Mouse (Mus musculus) midbrain, embryonic 14.5 days (tissue): ENCODE measurements at regions not wholly inside any gene's neighbourhood (a gene's known extent, or its start where the extent isn't known, plus 50 kb on each side); places are given as distances from the start of the nearest gene placed in this dataset.

Experiments
- ATAC-seq: fragments of 200-750 bp; cut with Nextera tagmentation; 2 replicates; pipeline ENCODE4 v1.8.0; 2017; ENCODE audit warnings: moderate number of reproducible peaks, moderate library complexity; ENCODE audit not compliant: low FRiP score, low TSS enrichment
- DNase-seq: peaks from one replicate; pipeline ENCODE4 v3.0.0-alpha.2; 2015
- H3K27ac ChIP-seq: fragments of 300-500 bp; sonication (generic); replicated peaks from 2 replicates; pipeline ENCODE4 v1.5.1; 2014; ENCODE audit warnings: mild to moderate bottlenecking, low read depth, low read length, moderate library complexity
- H3K27me3 ChIP-seq: fragments of 300-500 bp; sonication (generic); 2 replicates; pipeline ENCODE4 v1.6.1; 2014; ENCODE audit warnings: low read length, control low read depth, mixed read lengths; ENCODE audit not compliant: control insufficient read depth, insufficient read depth
- H3K36me3 ChIP-seq: fragments of 300-500 bp; sonication (generic); 2 replicates; pipeline ENCODE4 v1.6.1; 2014; ENCODE audit warnings: low read length, control low read depth; ENCODE audit not compliant: control insufficient read depth, insufficient read depth
- H3K4me1 ChIP-seq: fragments of 300-500 bp; sonication (generic); 2 replicates; pipeline ENCODE4 v1.6.1; 2014; ENCODE audit warnings: mild to moderate bottlenecking, antibody characterized with exemption, low read length, control low read depth; ENCODE audit not compliant: control insufficient read depth, insufficient read depth
- H3K4me2 ChIP-seq: fragments of 300-500 bp; sonication (generic); 2 replicates; pipeline ENCODE4 v1.6.1; 2014; ENCODE audit warnings: mild to moderate bottlenecking, low read length, moderate library complexity
- H3K4me3 ChIP-seq: fragments of 300-500 bp; sonication (generic); replicated peaks from 2 replicates; pipeline ENCODE4 v1.5.1; 2014; ENCODE audit warnings: low read depth, low read length
- H3K9ac ChIP-seq: fragments of 300-500 bp; sonication (generic); replicated peaks from 2 replicates; pipeline ENCODE4 v1.6.1; 2014; ENCODE audit warnings: mild to moderate bottlenecking, low read length, moderate library complexity
- H3K9me3 ChIP-seq: fragments of 300-500 bp; sonication (generic); 2 replicates; pipeline ENCODE4 v1.6.1; 2016; ENCODE audit warnings: low read length, control low read depth, mixed read lengths; ENCODE audit not compliant: control insufficient read depth
- WGBS: fragments of 180-500 bp; shearing (Covaris S2); extraction: QIAGEN DNeasy Blood & Tissue Kit; methylation state at CpG from one replicate; pipeline ENCODE4 v1.1.7; 2014; 5-methylcytosine and 5-hydroxymethylcytosine counted together

GRCm38 (mm10) chr10:100746151-100746550, 155.9 kb downstream of the 1700017N19Rik start:
- no peak overlapping the region for H3K27ac ChIP-seq
- no peak for DNase-seq
- no peak for ATAC-seq
- H3K9ac ChIP-seq, result no peak overlapping the region
- H3K36me3 ChIP-seq, result no peaks in the 10 kb centered on the region
- no peak overlapping the region for H3K4me3 ChIP-seq
- H3K4me1 ChIP-seq, result no peaks in the 10 kb centered on the region
- H3K27me3 ChIP-seq, result no peaks in the 10 kb centered on the region
- H3K4me2 ChIP-seq, result no peak overlapping the region
- 43% methylated on average over 7 of the region's 7 CpGs for WGBS
- H3K9me3 ChIP-seq, result no peaks in the 10 kb centered on the region

DNA sequence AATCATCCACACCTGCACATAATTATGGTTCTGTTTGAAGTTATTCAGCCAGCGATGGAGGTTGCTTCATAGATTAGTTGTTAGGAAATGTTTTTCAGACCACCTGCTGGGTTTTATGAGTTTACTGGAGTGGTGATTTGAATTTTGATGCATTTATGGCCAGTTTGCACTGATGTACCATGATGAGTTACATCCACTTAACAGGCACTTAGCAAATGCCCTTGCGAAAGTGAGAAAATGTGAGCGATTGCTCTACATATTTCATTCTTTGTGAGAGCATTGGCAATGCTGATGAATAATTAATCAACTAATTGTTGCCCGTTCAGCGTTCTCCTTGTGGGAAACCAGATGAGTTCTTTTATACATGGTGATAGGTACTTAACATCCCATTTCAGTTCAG, 164.7 kb downstream of the 1700017N19Rik start:
- H3K36me3 ChIP-seq, result no peaks in the 10 kb centered on the region
- no peaks in the 10 kb centered on the region for H3K4me1 ChIP-seq
- no peak for ATAC-seq
- 58% methylated on average over 5 of the region's 5 CpGs for WGBS
- H3K4me2 ChIP-seq, result no peak overlapping the region
- no peaks in the 10 kb centered on the region for H3K9me3 ChIP-seq
- DNase-seq, result peak; percentile 5
- H3K27ac ChIP-seq, result no peak overlapping the region
- H3K27me3 ChIP-seq, result no peaks in the 10 kb centered on the region
- H3K4me3 ChIP-seq, result no peak overlapping the region
- H3K9ac ChIP-seq, result no peak overlapping the region

GRCm38 (mm10) chr10:100774252-100774651, 184.0 kb downstream of the 1700017N19Rik start:
- H3K4me1 ChIP-seq, result no peaks in the 10 kb centered on the region
- no peak overlapping the region for H3K9ac ChIP-seq
- DNase-seq, result no peak
- H3K36me3 ChIP-seq, result no peaks in the 10 kb centered on the region
- H3K4me3 ChIP-seq, result no peak overlapping the region
- H3K4me2 ChIP-seq, result no peak overlapping the region
- H3K27me3 ChIP-seq, result no peaks in the 10 kb centered on the region
- H3K27ac ChIP-seq, result no peak overlapping the region
- no peaks in the 10 kb centered on the region for H3K9me3 ChIP-seq
- ATAC-seq, result no peak

- Histone ChIP-seq H3K27ac (no peak overlapping the region), H3K4me1 (no peaks in the 10 kb centered on the region), H3K4me3 (no peak overlapping the region), H3K27me3 (no peaks in the 10 kb centered on the region), H3K9ac (no peak overlapping the region), H3K36me3 (no peaks in the 10 kb centered on the region), H3K9me3 (no peaks in the 10 kb centered on the region), H3K4me2 (no peak overlapping the region)
- WGBS, result 79% methylated on average over 3 of the region's 3 CpGs
- ATAC-seq (no peak), DNase-seq (no peak)
Observed at GRCm38 (mm10) chr10:100792166-100792565, 201.9 kb downstream of the 1700017N19Rik start.

- DNase-seq (no peak), ATAC-seq (no peak)
- no peaks in the 10 kb centered on the region for H3K4me1 ChIP-seq
- H3K9me3 ChIP-seq, result no peaks in the 10 kb centered on the region
- H3K4me2 ChIP-seq, result no peak overlapping the region
- no peak overlapping the region for H3K27ac ChIP-seq
- 74% methylated on average over 4 of the region's 4 CpGs for whole genome bisulfite sequencing
- no peaks in the 10 kb centered on the region for H3K36me3 ChIP-seq
- H3K27me3 ChIP-seq, result no peaks in the 10 kb centered on the region
- no peak overlapping the region for H3K9ac ChIP-seq
- H3K4me3 ChIP-seq, result no peak overlapping the region
Observed at GRCm38 (mm10) chr10:100792569-100792968, 202.3 kb downstream of the 1700017N19Rik start.

- Histone ChIP-seq H3K9ac (no peak overlapping the region), H3K9me3 (no peaks in the 10 kb centered on the region), H3K4me2 (no peak overlapping the region), H3K27me3 (no peaks in the 10 kb centered on the region), H3K4me3 (no peak overlapping the region), H3K36me3 (no peaks in the 10 kb centered on the region), H3K4me1 (no peaks in the 10 kb centered on the region), H3K27ac (no peak overlapping the region)
- WGBS, result 74% methylated on average over 6 of the region's 6 CpGs
- DNase-seq (no peak), ATAC-seq (no peak)
Observed at GRCm38 (mm10) chr10:100795215-100795972, 205.1 kb downstream of the 1700017N19Rik start.

- H3K36me3 ChIP-seq, result no peaks in the 10 kb centered on the region
- no peak for ATAC-seq
- no peaks in the 10 kb centered on the region for H3K4me1 ChIP-seq
- no peak for DNase-seq
- H3K27me3 ChIP-seq, result no peaks in the 10 kb centered on the region
- WGBS, result 79% methylated on average over 2 of the region's 2 CpGs
- H3K4me2 ChIP-seq, result no peak overlapping the region
- H3K4me3 ChIP-seq, result no peak overlapping the region
- H3K9ac ChIP-seq, result no peak overlapping the region
- no peak overlapping the region for H3K27ac ChIP-seq
- H3K9me3 ChIP-seq, result no peaks in the 10 kb centered on the region
Observed at GRCm38 (mm10) chr10:100811639-100812038, 221.4 kb downstream of the 1700017N19Rik start.

DNA sequence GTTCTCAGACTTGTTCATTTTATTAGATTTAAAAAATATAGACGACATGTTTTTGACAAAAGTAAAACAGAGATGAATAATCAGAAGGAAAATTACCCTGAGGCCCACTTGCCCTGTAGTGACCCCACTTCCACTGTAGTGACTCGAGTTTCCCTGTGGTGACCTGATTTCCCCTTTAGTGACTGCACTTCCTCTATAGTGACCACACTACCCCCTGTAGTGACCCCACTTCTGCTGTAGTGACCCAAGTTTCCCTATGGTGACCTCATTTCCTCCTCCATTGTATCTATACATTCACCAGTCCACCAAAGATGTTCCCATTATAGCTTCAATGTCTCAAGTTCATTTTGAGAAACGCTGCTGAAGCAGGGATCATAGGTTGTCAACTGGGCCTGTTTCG, 244.5 kb downstream of the 1700017N19Rik start:
- Histone ChIP-seq H3K4me3 (no peak overlapping the region), H3K4me1 (no peaks in the 10 kb centered on the region), H3K36me3 (no peaks in the 10 kb centered on the region), H3K27me3 (no peaks in the 10 kb centered on the region), H3K9me3 (no peaks in the 10 kb centered on the region), H3K9ac (no peak overlapping the region), H3K4me2 (no peak overlapping the region), H3K27ac (no peak overlapping the region)
- WGBS, result 76% methylated on average over 4 of the region's 4 CpGs
- ATAC-seq, result no peak
- no peak for DNase-seq

DNA sequence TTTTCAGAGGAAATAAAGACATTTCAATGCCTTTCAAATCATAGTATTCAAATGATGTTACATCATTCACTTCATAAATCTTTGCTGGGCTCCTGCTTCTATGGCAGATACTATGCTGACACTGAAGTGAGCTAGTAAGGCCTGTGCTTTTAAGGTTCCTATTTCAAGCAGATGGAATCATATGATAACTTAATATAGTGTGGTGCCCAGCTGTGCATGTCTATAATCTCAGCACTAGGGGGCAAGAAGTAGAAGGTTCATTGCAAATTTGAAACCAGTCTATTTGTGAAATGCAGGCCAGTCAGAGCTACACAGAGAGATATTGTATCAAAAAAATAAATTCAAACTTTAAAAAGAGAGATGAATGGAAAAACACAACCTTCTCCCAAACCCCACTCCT, 262.9 kb downstream of the 1700017N19Rik start:
- no peak overlapping the region for H3K4me3 ChIP-seq
- H3K4me2 ChIP-seq, result no peak overlapping the region
- no peak overlapping the region for H3K27ac ChIP-seq
- no peaks in the 10 kb centered on the region for H3K36me3 ChIP-seq
- no peaks in the 10 kb centered on the region for H3K27me3 ChIP-seq
- ATAC-seq (no peak), DNase-seq (no peak)
- no peak overlapping the region for H3K9ac ChIP-seq
- no peaks in the 10 kb centered on the region for H3K9me3 ChIP-seq
- no peaks in the 10 kb centered on the region for H3K4me1 ChIP-seq
